Mouse (Mus musculus): ENCODE results near the gene Rhov.

The Rhov gene

GRCm38 (mm10) chr2:119270643-119271331, at the start of gene Rhov:
Rhov (minus strand) TSS chr2:119271272.
- no peak for DNase-seq (ENCODE audit: low read depth)

GRCm38 (mm10) chr2:119320571-119320970, 49.5 kb upstream of the Rhov start:
- peak; percentile 77 for DNase-seq (ENCODE audit: low read depth)

DNA sequence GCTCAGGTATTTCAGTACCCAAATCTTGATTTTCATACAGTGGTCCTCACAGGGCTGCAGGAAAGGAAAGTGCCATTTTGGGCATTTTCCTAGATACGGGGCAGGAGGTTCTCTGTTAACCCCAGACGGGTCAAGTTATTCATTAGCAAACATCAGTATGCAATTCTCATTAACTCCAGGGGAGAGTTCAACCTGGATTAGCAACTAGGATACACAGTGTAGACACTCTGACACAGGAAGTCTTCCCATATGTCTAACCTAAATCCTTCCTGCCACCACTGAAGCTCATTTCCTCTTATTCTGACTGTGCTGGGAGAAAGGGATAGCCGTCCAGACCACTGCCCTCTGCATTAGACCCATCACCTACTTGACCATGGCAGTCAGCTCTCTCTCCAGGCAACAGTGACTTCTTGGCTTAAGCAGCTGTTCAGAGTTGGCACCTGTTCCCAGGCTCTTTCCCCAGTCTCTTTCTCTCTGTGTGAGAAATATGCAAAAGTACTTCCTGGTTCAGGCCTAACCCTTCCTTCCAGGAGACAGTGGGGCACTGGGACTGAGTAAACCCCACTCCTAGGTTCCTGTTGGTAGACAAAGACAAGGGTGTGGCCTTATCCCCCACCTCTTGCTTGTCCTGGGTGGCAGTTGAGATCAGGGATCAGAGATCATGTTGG, 47.1 kb upstream of the Rhov start:
- no peak for DNase-seq (ENCODE audit: low read depth)

GRCm38 (mm10) chr2:119314742-119315310, 43.8 kb upstream of the Rhov start:
- no peak for DNase-seq (ENCODE audit: low read depth)

DNA sequence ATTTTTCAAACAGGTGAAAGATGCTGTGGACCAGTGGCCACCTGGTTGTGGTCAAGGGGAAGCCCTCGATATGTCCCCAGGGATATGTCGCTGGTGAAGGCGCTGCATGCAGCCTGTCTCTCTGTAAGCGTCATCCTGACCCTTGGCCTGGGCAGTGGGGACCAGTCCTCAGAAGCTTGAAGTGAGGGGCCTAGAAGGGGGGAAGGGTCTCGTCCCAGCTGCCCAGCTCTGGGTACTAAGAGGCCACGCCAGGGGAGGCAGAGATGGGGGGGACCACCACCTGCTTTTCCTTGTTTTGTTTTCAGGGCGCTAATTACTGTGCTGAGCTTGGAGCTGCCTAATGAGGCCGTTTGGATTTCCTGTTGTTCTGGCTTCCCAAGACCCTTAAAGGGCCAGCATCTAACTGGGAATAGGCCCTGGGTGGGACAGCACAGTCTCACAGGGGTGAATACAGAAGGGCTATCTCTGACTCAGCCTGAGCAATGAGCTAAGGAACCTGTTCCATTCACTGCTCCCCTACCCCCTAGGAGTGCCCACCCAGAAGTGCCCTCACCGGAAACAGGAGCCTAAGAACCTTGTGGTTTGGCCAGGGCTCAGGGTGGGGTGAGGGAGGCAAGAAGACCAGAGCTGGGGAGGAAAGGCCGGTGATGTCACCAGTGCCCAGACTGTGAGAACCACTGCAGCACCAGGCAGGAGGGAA, 42.9 kb upstream of the Rhov start:
- DNase-seq (ENCODE audit: low read depth), result peak; percentile 74

GRCm38 (mm10) chr2:119312380-119312958, 41.4 kb upstream of the Rhov start:
- DNase-seq (ENCODE audit: low read depth), result no peak

GRCm38 (mm10) chr2:119311544-119311943, 40.5 kb upstream of the Rhov start:
- DNase-seq (ENCODE audit: low read depth), result no peak

- DNase-seq (ENCODE audit: low read depth), result no peak
Observed at GRCm38 (mm10) chr2:119304798-119305208, 33.7 kb upstream of the Rhov start.

GRCm38 (mm10) chr2:119304391-119304790, 33.3 kb upstream of the Rhov start:
- DNase-seq (ENCODE audit: low read depth), result no peak

DNA sequence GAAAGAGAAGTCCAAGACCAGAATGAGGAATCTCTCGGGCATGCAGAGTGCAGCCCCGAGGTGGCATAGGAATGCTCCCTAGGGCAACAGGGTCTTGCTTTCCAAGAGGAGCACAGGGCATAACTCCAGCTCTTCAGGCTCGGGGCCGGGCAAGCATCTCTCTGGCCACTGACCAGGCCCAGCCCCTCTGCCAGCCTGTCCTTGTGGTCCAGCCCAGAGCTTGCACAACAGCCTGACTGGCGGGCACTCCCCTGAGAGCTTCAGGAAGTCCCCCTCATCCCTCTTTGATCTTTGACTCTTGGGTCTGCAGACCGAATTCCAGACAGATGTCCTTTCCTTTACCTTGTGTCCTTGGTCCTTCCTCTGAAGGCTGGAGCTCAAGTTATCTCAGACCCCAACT, 31.8 kb upstream of the Rhov start:
- DNase-seq (ENCODE audit: low read depth), result peak; percentile 55

GRCm38 (mm10) chr2:119300819-119301493, 29.9 kb upstream of the Rhov start:
- no peak for DNase-seq (ENCODE audit: low read depth)

GRCm38 (mm10) chr2:119299981-119300818, 29.1 kb upstream of the Rhov start:
- DNase-seq (ENCODE audit: low read depth), result peak; percentile 95

GRCm38 (mm10) chr2:119298839-119299238, 27.8 kb upstream of the Rhov start:
- DNase-seq (ENCODE audit: low read depth), result no peak

GRCm38 (mm10) chr2:119298330-119298729, 27.3 kb upstream of the Rhov start:
- DNase-seq (ENCODE audit: low read depth), result peak; percentile 84

GRCm38 (mm10) chr2:119297506-119297905, 26.4 kb upstream of the Rhov start:
- no peak for DNase-seq (ENCODE audit: low read depth)

- no peak for DNase-seq (ENCODE audit: low read depth)
Observed at GRCm38 (mm10) chr2:119296756-119297155, 25.7 kb upstream of the Rhov start.

- no peak for DNase-seq (ENCODE audit: low read depth)
Observed at GRCm38 (mm10) chr2:119294411-119294810, 23.3 kb upstream of the Rhov start.

DNA sequence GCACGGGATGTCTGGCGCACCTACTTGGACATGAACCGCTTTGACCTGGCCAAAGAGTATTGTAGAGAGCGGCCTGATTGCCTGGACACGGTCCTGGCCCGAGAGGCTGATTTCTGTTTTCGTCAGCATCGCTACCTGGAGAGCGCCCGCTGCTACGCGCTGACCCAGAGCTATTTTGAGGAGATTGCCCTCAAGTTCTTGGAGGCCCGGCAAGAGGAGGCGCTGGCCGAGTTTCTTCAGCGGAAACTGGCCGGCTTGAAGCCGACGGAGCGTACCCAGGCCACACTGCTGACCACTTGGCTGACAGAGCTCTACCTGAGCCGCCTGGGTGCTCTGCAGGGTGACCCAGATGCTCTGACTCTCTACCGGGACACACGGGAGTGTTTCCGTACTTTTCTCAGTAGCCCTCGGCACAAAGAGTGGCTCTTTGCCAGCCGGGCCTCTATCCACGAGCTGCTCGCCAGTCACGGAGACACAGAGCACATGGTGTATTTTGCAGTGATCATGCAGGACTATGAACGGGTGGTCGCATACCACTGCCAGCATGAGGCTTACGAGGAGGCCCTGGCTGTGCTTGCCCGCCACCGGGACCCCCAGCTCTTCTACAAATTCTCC, 22.8 kb upstream of the Rhov start:
- no peak for DNase-seq (ENCODE audit: low read depth)

DNA sequence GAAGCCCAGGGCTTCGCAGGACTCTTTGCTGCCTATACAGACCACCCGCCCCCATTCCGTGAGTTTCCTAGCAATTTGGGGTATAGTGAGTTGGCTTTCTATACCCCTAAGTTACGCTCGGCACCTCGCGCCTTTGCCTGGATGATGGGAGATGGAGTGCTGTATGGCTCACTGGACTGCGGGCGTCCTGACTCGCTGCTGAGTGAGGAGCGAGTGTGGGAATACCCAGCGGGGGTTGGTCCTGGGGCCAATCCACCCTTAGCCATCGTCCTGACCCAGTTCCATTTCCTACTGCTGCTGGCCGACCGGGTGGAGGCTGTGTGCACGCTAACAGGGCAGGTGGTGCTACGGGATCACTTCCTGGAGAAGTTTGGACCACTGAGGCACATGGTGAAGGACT, 22.2 kb upstream of the Rhov start:
- no peak for DNase-seq (ENCODE audit: low read depth)

GRCm38 (mm10) chr2:119292852-119293251, 21.8 kb upstream of the Rhov start:
- no peak for DNase-seq (ENCODE audit: low read depth)

All from 416B (cell line).